Mouse (Mus musculus): ENCODE results near the gene Bpnt1.
"Not testable (repeated sequence)": the region's sequence is repeated elsewhere in the genome, so short reads cannot be mapped to it uniquely, and the experiment has no call there.

Bpnt1 gene

GRCm38 (mm10) chr1:185331983-185332430 lies at the start of gene Bpnt1:
Gene Bpnt1, plus strand, starts transcription at chr1:185332149.
- DNase-seq: peak; percentile 93

DNA sequence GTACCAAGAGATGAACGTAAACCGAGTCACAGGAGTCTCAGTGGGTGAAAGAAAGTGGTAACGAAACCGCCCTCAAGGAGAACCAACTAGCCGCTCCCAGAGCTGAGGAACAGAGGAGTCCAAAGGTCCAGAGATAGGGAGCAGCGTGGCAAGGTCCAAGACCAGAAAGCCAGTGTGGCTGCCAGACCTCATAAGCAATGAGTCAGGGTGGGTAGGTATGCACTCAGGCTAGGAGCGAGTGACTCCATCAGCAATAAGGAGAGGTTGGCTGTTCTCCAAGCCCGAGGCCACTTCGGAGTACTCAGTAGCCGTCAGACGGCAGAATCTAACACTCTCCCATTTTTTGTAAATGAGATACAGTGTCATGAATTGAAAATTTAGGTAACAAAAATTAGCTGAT lies 49.1 kb upstream of the Bpnt1 start:
- DNase-seq: no peak

- no peak for DNase-seq
Measured at GRCm38 (mm10) chr1:185283247-185283646, 48.7 kb upstream of the Bpnt1 start.

GRCm38 (mm10) chr1:185284740-185285139 lies 47.2 kb upstream of the Bpnt1 start:
- DNase-seq: peak; percentile 69

DNA sequence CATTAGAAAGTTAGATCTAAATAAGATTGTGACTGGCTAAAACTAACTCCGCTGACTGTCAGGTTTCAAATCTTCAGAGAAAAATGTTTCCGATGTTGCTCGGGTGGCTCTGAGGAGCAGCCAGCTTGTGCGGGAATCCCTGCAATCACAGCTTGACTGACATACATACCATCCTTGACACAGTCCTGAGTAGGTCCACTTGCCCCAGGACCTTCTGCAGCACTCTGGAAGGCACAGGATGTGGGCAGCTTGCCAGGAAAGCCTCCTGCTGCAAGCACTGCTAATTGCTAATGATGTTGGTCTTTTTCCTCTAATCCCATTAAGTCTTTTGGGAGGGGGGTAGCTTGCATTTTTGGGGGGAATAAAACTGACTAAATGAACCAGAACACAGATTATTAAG lies 46.8 kb upstream of the Bpnt1 start:
- peak; percentile 67 for DNase-seq

DNA sequence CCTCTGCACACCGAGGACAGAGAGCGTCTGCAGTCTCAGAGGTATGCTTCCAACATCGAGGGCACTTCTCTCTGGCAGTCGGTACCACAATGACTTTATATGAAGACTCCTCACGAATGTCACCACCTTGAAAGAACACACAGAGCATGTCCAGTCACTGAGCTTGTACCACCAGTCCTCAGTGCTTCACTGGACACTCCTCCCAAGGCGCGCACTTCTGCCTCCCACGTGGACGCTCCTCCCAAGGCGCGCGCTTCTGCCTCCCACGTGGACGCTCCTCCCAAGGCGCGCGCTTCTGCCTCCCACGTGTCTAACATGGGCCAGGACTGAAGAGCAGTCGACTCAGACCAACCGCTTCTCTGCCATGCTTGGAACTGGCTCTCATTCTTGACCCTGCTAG lies 44.9 kb upstream of the Bpnt1 start:
- DNase-seq: no peak

- no peak for DNase-seq
Measured at GRCm38 (mm10) chr1:185289231-185289630, 42.7 kb upstream of the Bpnt1 start.

- no peak for DNase-seq
Measured at GRCm38 (mm10) chr1:185291336-185291735, 40.6 kb upstream of the Bpnt1 start.

- no peak for DNase-seq
Measured at GRCm38 (mm10) chr1:185292646-185293360, 39.1 kb upstream of the Bpnt1 start.

GRCm38 (mm10) chr1:185296850-185297249 lies 35.1 kb upstream of the Bpnt1 start:
- no peak for DNase-seq

GRCm38 (mm10) chr1:185298496-185298895 lies 33.5 kb upstream of the Bpnt1 start:
- DNase-seq: no peak

DNA sequence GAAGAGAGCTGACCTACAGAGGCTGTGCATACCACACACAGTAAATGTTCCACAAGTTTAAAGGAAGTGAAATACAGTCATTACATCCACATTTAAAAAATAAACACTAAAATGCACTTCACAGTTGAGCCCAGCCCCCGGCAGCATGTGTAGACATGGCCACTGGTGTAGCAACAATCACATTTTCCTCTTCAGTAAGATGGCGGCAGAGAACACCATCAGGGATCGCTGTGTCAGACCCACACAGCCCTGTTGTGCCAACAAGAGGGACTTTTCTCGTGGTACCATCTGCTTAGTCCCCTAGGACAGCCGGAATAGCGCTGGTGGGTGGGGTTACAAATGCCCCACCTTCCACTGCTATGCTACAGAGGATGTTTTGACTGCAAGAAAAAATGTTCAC lies 29.1 kb upstream of the Bpnt1 start:
- DNase-seq: no peak

DNA sequence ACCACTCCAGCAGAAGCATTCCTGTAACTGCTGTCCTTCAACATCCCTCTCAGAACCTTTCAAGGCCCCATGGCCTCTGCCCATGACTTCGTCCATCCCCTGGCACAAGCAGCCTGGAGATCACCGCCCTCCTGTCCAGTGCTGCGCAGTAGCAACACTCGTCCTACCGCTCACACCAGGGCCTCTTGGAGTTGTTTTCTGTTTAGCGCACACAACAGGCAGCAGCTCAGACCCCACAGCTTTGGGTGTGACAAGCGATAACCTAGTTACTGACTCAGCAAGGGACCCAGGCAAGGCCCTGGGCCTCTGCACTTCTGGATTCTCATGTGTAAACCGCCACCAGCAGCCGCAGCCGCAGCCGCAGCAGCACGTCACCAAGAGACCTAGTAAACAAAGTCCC lies 25.1 kb upstream of the Bpnt1 start:
- no peak for DNase-seq

- no peak for DNase-seq
Measured at GRCm38 (mm10) chr1:185307645-185308044, 24.3 kb upstream of the Bpnt1 start.

GRCm38 (mm10) chr1:185308334-185308733 lies 23.6 kb upstream of the Bpnt1 start:
- no peak for DNase-seq

DNA sequence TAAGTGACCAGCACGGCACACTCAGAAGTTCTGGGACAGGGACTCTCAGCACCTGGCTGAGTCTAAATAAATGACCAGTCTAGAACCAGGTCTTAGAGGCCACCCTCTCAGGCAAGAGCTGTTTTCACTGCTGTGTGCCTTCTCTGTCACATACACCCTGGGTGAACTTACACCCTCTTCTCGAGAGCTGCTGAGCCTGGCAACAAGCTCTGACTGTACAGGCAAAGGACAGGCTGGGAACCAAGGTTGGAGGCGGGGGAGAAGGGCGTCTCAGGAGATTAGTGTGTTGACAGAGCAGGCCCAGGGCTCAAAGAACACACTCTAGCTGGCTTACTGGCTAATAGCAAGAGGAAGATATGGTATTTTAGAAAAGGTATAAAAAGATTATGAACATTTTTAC lies 23.0 kb upstream of the Bpnt1 start:
- DNase-seq: no peak

DNA sequence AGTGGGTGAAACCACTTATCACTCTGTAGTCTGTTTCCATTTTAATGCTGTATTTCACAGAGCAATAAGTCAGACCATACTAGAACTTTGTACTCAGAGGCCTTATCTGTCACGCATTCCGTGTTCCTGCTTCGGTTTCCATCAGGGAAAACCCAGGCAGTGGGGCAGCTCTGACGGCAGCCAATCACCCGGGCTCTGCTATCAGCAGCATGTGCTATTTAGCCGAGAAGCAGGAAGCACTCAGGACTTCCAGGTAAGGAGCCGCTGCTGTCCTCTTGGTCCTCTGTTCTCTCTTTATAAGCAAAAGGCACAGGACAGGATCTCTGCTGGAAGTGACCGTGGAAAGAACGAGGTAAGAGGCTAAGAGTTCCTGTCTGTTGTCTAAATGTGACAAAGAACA lies 20.0 kb upstream of the Bpnt1 start:
- no peak for DNase-seq

DNA sequence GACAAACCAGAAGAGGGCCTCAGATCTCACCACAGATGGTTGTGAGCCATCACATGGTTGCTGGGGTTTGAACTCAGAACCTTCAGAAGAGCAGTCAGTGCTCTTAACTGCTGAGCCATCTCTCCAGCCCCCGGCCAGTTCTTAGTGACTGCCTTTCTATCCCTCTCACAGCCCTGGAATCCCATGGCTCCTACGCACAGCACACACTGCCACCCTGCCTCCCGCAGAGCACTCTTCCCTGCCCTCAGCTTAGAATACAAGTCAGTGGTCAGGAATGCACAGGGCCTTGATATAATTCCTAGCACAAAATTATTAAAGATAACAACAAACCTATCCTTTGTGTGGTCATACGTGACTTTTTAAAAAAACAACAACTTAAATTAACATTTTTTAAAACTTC lies 17.4 kb upstream of the Bpnt1 start:
- DNase-seq: no peak

GRCm38 (mm10) chr1:185315846-185316568 lies 15.9 kb upstream of the Bpnt1 start:
- no peak for DNase-seq

DNA sequence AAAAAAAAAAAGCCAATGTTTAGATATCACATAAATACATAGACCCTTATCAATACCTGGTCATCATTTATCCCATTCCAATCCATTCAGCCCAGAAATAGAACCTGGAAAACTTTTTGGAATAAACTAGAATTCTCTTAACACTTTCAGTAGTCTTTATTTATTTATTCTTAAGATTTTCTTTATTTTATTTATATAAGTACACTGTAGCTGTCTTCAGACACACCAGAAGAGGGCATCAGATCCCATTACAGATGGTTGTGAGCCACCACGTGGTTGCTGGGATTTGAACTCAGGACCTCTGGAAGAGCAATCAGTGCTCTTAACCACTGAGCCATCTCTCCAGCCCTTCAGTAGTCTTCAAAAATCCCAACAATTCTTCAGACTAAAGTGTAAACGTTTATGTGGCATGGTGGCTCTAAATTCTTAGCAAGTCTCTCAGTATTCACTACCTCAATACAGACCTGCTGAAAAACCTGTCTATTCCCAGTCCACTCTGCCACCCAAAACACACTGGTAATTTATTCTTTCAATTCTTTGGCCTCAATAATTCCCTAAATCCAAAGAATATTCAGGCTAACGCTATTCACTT lies 4.1 kb upstream of the Bpnt1 start:
- DNase-seq: not testable (repeated sequence)

GRCm38 (mm10) chr1:185328721-185329610 lies 3.0 kb upstream of the Bpnt1 start, which contains the start of gene Iars2:
Gene Iars2, minus strand, starts transcription at chr1:185329396.
- peak; percentile 91 for DNase-seq

GRCm38 (mm10) chr1:185329851-185330250 lies 2.1 kb upstream of the Bpnt1 start:
- DNase-seq: no peak

DNA sequence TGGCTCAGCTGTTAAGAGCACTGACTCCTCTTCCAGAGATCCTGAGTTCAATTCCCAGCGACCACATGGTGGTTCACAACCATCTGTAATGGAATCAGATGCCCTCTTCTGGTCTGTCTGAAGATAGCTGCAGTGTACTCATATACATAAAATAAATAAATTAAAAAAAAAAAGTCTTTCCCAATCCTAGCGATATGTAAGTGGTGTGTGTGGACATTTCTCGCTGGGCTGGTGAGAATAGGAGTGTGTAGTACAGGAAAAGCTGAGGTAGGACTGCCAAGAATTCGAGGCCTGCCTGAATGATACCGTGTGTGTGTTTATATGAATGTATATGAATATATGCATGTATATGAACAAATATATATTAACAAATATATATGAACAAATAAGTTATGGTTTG lies 585 bp upstream of the Bpnt1 start:
- peak; percentile 20 for DNase-seq

All from cerebellum, adult 11-12 months (tissue).